Mouse (Mus musculus): Measurements from ENCODE around the gene Ube2g2. TPM values are rescaled to one million over a fixed set of nuclear protein-coding genes. Genes with fewer than 3 reads are reported as not detected.
A peak's percentile ranks its signal among the peaks of the same experiment; 100 is the strongest.

Ube2g2 gene
- polyA plus RNA-seq, 1 experiment, result 35.5 TPM

- Histone ChIP-seq H3K27ac (ENCODE audit: control insufficient read depth, insufficient read depth, low read depth, low read length, poor library complexity) (no peak overlapping the region), H3K4me3 (replicated peaks; ENCODE audit: control insufficient read depth, low read depth, low read length) (no peak overlapping the region), H3K4me1 (ENCODE audit: control insufficient read depth, insufficient read depth, low read length) (peaks cover 8% of the 10 kb centered on the region)
- 90% methylated on average over 7 of the region's 7 CpGs for WGBS
- TF ChIP-seq CTCF (IDR thresholded peaks at IDR 0.05; ENCODE audit: control insufficient read depth, insufficient read depth, low read length) (no peak), POLR2A (IDR thresholded peaks at IDR 0.05; ENCODE audit: borderline replicate concordance, control insufficient read depth, low read depth, low read length) (no peak)
These were observed 14.3 kb downstream of the Ube2g2 start for GRCm38 (mm10) chr10:77636234-77636922.

GRCm38 (mm10) chr10:77638956-77639355, 16.9 kb downstream of the Ube2g2 start:
- no peak overlapping the region for H3K27ac ChIP-seq (ENCODE audit: control insufficient read depth, insufficient read depth, low read depth, low read length, poor library complexity)
- TF ChIP-seq POLR2A (IDR thresholded peaks at IDR 0.05; ENCODE audit: borderline replicate concordance, control insufficient read depth, low read depth, low read length) (no peak), CTCF (IDR thresholded peaks at IDR 0.05; ENCODE audit: control insufficient read depth, insufficient read depth, low read length) (no peak)
- H3K4me1 ChIP-seq (ENCODE audit: control insufficient read depth, insufficient read depth, low read length), result peaks cover 6% of the 10 kb centered on the region; the same call in 1 of the 2 replicates
- H3K4me3 ChIP-seq (replicated peaks; ENCODE audit: control insufficient read depth, low read depth, low read length), result no peak overlapping the region
- 84% methylated on average over 6 of the region's 6 CpGs for WGBS

DNA sequence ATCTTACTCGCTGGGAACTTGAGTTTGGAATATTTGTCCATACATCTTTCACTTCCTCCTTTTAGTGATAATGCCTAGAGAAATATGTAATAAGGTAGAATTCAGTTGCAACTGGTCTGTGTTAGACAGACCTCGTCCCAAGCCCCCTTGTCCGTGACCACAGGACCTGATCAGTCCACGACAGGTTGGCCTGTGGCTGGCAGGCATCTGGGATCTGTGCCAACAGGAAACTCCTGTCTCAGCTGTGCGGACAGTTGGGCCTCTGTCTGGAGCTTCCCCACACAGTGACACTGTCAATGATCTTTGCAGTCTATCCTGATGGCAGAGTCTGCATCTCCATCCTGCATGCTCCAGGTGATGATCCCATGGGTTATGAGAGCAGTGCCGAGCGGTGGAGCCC, 21.1 kb downstream of the Ube2g2 start:
- no peak for TF ChIP-seq CTCF (IDR thresholded peaks at IDR 0.05; ENCODE audit: control insufficient read depth, insufficient read depth, low read length)
- TF ChIP-seq POLR2A (IDR thresholded peaks at IDR 0.05; ENCODE audit: borderline replicate concordance, control insufficient read depth, low read depth, low read length), result no peak
- 29% methylated on average over 7 of the region's 7 CpGs for WGBS
- Histone ChIP-seq H3K27ac (ENCODE audit: control insufficient read depth, insufficient read depth, low read depth, low read length, poor library complexity) (no peak overlapping the region), H3K4me1 (ENCODE audit: control insufficient read depth, insufficient read depth, low read length) (peaks cover 3% of the 10 kb centered on the region; the same call in 1 of the 2 replicates), H3K4me3 (replicated peaks; ENCODE audit: control insufficient read depth, low read depth, low read length) (no peak overlapping the region)

DNA sequence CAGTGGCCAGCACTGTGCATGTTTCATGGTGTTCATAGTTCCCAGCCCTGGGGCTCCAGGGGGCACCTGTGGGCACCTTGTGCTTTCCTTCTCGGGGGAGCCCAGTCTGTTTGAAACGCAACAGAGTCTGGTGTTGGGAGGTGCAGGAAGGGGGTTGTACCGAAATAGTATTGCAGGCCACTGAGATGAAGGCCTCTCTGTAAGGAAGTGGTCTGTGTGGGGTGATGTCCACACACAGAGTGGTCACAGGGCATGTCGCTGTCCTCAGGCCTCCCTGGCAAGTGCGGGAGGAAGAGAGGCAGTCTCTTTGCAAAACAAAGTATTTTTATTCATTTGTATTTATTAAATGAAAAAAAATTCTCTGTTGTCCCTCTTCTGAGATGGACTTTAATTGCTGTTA, 23.5 kb downstream of the Ube2g2 start:
- H3K4me1 ChIP-seq (ENCODE audit: control insufficient read depth, insufficient read depth, low read length), result peaks cover 3% of the 10 kb centered on the region; the same call in 1 of the 2 replicates
- no peak overlapping the region for H3K4me3 ChIP-seq (replicated peaks; ENCODE audit: control insufficient read depth, low read depth, low read length)
- 39% methylated on average over 5 of the region's 5 CpGs for WGBS

DNA sequence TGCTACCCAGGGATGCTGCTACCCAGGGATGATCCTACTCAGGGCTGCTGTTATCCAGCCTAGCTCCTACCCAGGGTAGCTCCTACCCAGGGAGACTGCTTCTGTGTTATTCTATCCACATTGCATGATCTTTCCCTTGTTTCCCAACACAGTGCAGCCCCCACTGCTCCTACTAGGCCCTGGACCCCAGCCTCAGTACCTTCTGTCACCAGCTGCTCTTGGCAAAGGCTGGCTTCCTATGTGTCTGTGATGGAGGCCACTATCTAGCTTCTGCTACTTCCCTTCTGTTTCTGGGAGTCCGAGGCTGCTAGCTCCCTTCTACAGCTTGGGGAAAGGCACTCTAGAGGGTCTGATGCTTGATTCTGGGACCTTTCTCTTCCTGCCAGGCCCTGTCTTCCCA, 25.4 kb downstream of the Ube2g2 start:
- Histone ChIP-seq H3K27ac (ENCODE audit: control insufficient read depth, insufficient read depth, low read depth, low read length, poor library complexity) (no peak overlapping the region), H3K4me1 (ENCODE audit: control insufficient read depth, insufficient read depth, low read length) (peaks cover 3% of the 10 kb centered on the region; the same call in 1 of the 2 replicates), H3K4me3 (replicated peaks; ENCODE audit: control insufficient read depth, low read depth, low read length) (no peak overlapping the region)
- no peak for TF ChIP-seq CTCF (IDR thresholded peaks at IDR 0.05; ENCODE audit: control insufficient read depth, insufficient read depth, low read length)
- TF ChIP-seq POLR2A (IDR thresholded peaks at IDR 0.05; ENCODE audit: borderline replicate concordance, control insufficient read depth, low read depth, low read length), result no peak
- 43% methylated on average over 1 of the region's 1 CpGs for WGBS

More for the DNA sequence above, 23.5 kb downstream of the Ube2g2 start:
- no peak for TF ChIP-seq CTCF (IDR thresholded peaks at IDR 0.05; ENCODE audit: control insufficient read depth, insufficient read depth, low read length)
- no peak for TF ChIP-seq POLR2A (IDR thresholded peaks at IDR 0.05; ENCODE audit: borderline replicate concordance, control insufficient read depth, low read depth, low read length)
- peak overlapping the region; percentile 69; the same call in 1 of the 2 replicates for H3K27ac ChIP-seq (ENCODE audit: control insufficient read depth, insufficient read depth, low read depth, low read length, poor library complexity)

- no peak overlapping the region for H3K27ac ChIP-seq (ENCODE audit: control insufficient read depth, insufficient read depth, low read depth, low read length, poor library complexity)
- peaks cover 3% of the 10 kb centered on the region; the same call in 1 of the 2 replicates for H3K4me1 ChIP-seq (ENCODE audit: control insufficient read depth, insufficient read depth, low read length)
- TF ChIP-seq POLR2A (IDR thresholded peaks at IDR 0.05; ENCODE audit: borderline replicate concordance, control insufficient read depth, low read depth, low read length), result no peak
- TF ChIP-seq CTCF (IDR thresholded peaks at IDR 0.05; ENCODE audit: control insufficient read depth, insufficient read depth, low read length), result no peak
- H3K4me3 ChIP-seq (replicated peaks; ENCODE audit: control insufficient read depth, low read depth, low read length), result no peak overlapping the region
- WGBS, result 80% methylated on average over 8 of the region's 8 CpGs
These were observed 25.8 kb downstream of the Ube2g2 start for GRCm38 (mm10) chr10:77647901-77648300.

DNA sequence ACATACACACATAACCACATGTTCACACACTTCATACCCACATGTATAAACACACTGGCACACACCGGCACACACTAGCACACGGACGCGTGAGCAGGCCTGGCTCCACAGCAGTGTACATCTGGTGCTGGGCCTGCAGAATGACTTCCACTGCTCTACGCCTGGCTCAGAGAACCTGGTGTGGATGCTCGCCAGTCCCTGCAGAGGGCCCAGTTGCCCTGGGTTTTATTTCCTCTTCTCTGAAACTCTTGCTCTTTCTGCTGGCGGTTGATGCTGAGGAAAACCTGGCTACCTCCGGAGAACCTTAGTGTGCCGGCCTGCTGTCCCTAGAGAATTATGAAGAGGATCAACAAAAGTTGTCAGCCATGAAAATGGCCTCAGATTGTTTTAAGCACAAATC, 30.0 kb downstream of the Ube2g2 start:
- no peaks in the 10 kb centered on the region for H3K4me1 ChIP-seq (ENCODE audit: control insufficient read depth, insufficient read depth, low read length)
- WGBS, result 83% methylated on average over 9 of the region's 9 CpGs
- H3K4me3 ChIP-seq (replicated peaks; ENCODE audit: control insufficient read depth, low read depth, low read length), result no peak overlapping the region
- H3K27ac ChIP-seq (ENCODE audit: control insufficient read depth, insufficient read depth, low read depth, low read length, poor library complexity), result no peak overlapping the region
- no peak for TF ChIP-seq POLR2A (IDR thresholded peaks at IDR 0.05; ENCODE audit: borderline replicate concordance, control insufficient read depth, low read depth, low read length)
- TF ChIP-seq CTCF (IDR thresholded peaks at IDR 0.05; ENCODE audit: control insufficient read depth, insufficient read depth, low read length), result no peak

GRCm38 (mm10) chr10:77658286-77658994, 36.4 kb downstream of the Ube2g2 start:
- TF ChIP-seq POLR2A (IDR thresholded peaks at IDR 0.05; ENCODE audit: borderline replicate concordance, control insufficient read depth, low read depth, low read length) (no peak), CTCF (IDR thresholded peaks at IDR 0.05; ENCODE audit: control insufficient read depth, insufficient read depth, low read length) (no peak)
- Histone ChIP-seq H3K4me3 (replicated peaks; ENCODE audit: control insufficient read depth, low read depth, low read length) (no peak overlapping the region), H3K27ac (ENCODE audit: control insufficient read depth, insufficient read depth, low read depth, low read length, poor library complexity) (no peak overlapping the region), H3K4me1 (ENCODE audit: control insufficient read depth, insufficient read depth, low read length) (no peaks in the 10 kb centered on the region)
- 68% methylated on average over 15 of the region's 15 CpGs for WGBS
